In the genomic region with DNA sequence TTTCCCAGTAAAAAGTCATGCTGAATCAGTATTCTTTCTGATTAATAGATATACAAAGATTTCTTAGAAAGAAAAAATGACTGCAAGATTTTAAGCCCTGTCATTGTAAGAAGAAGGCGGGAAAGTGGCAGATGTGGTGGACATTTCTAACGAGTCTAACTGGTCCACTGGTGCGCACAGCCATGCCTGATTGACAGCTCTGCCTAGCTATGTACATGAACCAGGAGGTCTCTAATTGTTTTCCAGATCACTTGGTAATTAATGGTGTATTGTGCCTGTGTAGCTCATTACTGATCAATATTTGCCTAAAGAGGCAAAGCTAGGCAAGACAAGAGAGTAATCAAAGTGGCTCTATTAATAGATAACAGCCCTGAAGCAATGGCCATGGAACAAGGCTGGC, we compare ENCODE assay signal across 19 mouse cellular contexts.
"Had no signal": no experiment of that assay in that cellular context is flagged by ENCODE, and none has a peak within 500 bp of the region (broad histone marks: within the 10 kb centered on the region; RNA-seq: fewer than 3 reads in every experiment).

No protein-coding gene starts in this region.

- H3K27ac ChIP-seq: limb, embryonic 12.5 days; limb, embryonic 15.5 days; liver, embryonic 14.5 days; lung, embryonic 15.5 days; midbrain, embryonic 10.5 days; neural tube, embryonic 12.5 days; neural tube, embryonic 15.5 days had no signal

- H3K36me3 ChIP-seq: limb, embryonic 12.5 days; limb, embryonic 15.5 days; lung, embryonic 15.5 days; midbrain, embryonic 10.5 days; neural tube, embryonic 12.5 days; neural tube, embryonic 15.5 days had no signal

- H3K9ac ChIP-seq: limb, embryonic 12.5 days; limb, embryonic 15.5 days; liver, embryonic 14.5 days; liver, postnatal 0 days; lung, embryonic 15.5 days; neural tube, embryonic 12.5 days; neural tube, embryonic 15.5 days had no signal

- H3K27me3 ChIP-seq: limb, embryonic 12.5 days; limb, embryonic 15.5 days; lung, embryonic 15.5 days; megakaryocyte, embryonic 14.5 days; neural tube, embryonic 12.5 days; neural tube, embryonic 15.5 days had no signal

- H3K4me1 ChIP-seq: limb, embryonic 12.5 days; limb, embryonic 15.5 days; lung, embryonic 15.5 days; megakaryocyte, embryonic 14.5 days; midbrain, embryonic 10.5 days; neural tube, embryonic 12.5 days; neural tube, embryonic 15.5 days had no signal

- H3K9me3 ChIP-seq: limb, embryonic 12.5 days; limb, embryonic 15.5 days; lung, embryonic 15.5 days; midbrain, embryonic 10.5 days; neural tube, embryonic 12.5 days; neural tube, embryonic 15.5 days had no signal

- ATAC-seq: liver, postnatal 0 days had no signal

- H3K4me3 ChIP-seq: limb, embryonic 12.5 days; limb, embryonic 15.5 days; lung, embryonic 15.5 days; megakaryocyte, embryonic 14.5 days; midbrain, embryonic 10.5 days; neural tube, embryonic 12.5 days; neural tube, embryonic 15.5 days had no signal

- DNase-seq: kidney, adult 18-20 months; kidney, postnatal 10 days; kidney, postnatal 4 days; left cerebral cortex, postnatal 4 days; liver, postnatal 0 days; lung, postnatal 10 days; lung, postnatal 36 days; midbrain, embryonic 14.5 days; thymus, adult 18-20 months; thymus, postnatal 36 days had no signal

- H3K4me2 ChIP-seq: limb, embryonic 12.5 days; limb, embryonic 15.5 days; liver, embryonic 11.5 days; lung, embryonic 15.5 days; neural tube, embryonic 12.5 days; neural tube, embryonic 15.5 days had no signal
